Mouse (Mus musculus): ENCODE measurements around the gene Fam151a.

DNA sequence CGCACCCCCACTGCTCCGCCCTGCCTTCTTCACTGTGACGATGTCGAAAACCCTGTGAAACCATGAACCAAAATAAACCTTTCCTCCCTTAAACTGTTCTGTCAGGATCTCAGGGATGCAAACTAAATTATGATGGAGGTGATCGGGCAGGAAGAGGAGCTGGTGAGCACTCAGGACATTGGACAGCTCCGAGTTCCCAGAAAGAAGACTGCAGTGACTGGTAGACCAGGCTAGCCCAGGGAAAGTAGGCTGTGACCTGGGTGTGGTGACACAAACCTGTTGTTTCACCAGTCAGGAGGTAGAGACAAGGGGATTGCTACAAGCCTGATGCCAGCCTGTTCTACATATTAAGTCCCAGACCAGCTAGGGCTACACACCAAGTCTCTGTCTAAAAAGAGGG, 20.1 kb upstream of the Fam151a start:
- no peak for TF ChIP-seq CTCF (IDR thresholded peaks at IDR 0.05; ENCODE audit: low read depth)
- no peak for TF ChIP-seq EP300 (IDR thresholded peaks at IDR 0.05; ENCODE audit: low read depth)

Measured in heart, postnatal 0 days (tissue).